Mouse (Mus musculus) Patski (cell line): ENCODE measurements around the gene Slc12a8. TPM values are rescaled to one million over a fixed set of nuclear protein-coding genes. Genes with fewer than 3 reads are reported as not detected.

Experiments
- ATAC-seq: fragments of 100-300 bp; one replicate; pipeline ENCODE4 v1.8.0; 2021
- CTCF ChIA-PET: fragments of 350-600 bp; sonication (Branson Sonifier 250); formaldehyde crosslinking; loops from one replicate; lab custom pipeline; 2022; ENCODE audit warnings: inconsistent platforms; lab: Charles Lee
- POLR2A ChIA-PET: fragments of 350-600 bp; sonication (Branson Sonifier 250); formaldehyde crosslinking; loops from one replicate; lab custom pipeline; 2022; ENCODE audit warnings: antibody characterized with exemption, inconsistent platforms; lab: Charles Lee
- DNase-seq: peaks from one replicate; pipeline ENCODE4 v3.0.0-alpha.2; 2011; ENCODE audit warnings: low read depth, low spot score
- H3K27me3 ChIP-seq: fragments of 371-371 bp; one replicate; pipeline ENCODE4 v1.5.1; 2021
- CTCF ChIP-seq: fragments of 100-300 bp; IDR thresholded peaks from one replicate; pipeline ENCODE4 v1.5.1; 2021
- in situ Hi-C: fragments of 300-500 bp; cut with MboI; formaldehyde crosslinking; loops from 3 replicates; pipeline ENCODE4 v1.11.1; 2018; ENCODE audit warnings: low pct_unique_long_range_greater_than_20kb, mixed read lengths
- polyA plus RNA-seq: library from polyadenylated mRNA; unstranded; gene quantifications from one replicate; pipeline ENCODE4 v1.2.3, GENCODE M21; 2021

Gene Slc12a8
- polyA plus RNA-seq, 1 experiment from 2014 or later: 1.2 TPM

DNA sequence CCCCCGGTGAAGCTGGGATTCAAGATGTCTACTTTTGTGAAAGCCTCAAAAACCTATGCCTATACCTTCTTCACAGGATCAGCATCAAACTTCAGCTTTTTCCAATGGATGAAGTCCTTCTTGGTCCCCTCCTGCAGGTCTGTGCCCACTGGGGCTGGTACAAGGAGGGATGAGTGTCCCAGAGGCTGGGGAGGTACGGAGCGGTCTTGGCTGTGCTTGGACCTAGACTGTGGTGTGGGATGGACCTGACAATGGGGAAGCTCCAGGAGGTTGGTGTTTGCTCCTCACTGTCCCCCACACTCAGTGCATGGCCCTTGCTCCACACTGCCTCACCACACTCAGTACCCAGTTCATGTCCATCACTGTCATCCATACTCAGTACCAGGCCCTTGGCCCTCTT, 141.0 kb downstream of the Slc12a8 start:
- TF ChIP-seq CTCF: no peak
- no peak for DNase-seq
- ChIA-PET POLR2A (no interaction called here), CTCF (no interaction called here)
- in situ Hi-C loops: no loop called here
- no peaks in the 10 kb centered on the region for H3K27me3 ChIP-seq
- ATAC-seq: no peak

DNA sequence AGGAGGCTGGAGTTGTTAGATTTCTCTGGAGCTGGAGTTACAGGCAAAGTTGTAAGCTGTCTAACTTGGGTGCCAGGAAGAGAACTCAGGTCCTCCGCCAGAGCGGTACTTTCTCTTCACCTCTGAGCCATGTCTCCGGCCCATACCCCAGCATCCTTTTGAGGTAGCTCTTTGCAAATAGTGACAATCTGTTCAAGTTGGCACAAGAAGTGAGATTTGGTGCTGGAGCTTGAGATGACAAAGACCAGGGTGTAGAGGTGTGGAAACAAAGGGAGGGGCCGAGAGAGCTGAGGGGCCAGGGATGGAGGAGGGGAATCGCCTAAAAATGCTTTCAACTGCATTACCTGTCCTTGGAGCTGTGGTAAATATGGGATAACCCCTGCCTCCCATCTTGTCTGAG, 142.4 kb downstream of the Slc12a8 start:
- H3K27me3 ChIP-seq: no peaks in the 10 kb centered on the region
- ChIA-PET POLR2A (no interaction called here), CTCF (interaction anchor here (0.8 to 1.8 kb wide), 3 partner anchors 9 to 58 kb away, joined by 3 to 6 read pairs (median 5); no protein-coding TSS in a partner anchor)
- DNase-seq: no peak
- no peak for ATAC-seq
- in situ Hi-C loops: no loop called here
- TF ChIP-seq CTCF: no peak

DNA sequence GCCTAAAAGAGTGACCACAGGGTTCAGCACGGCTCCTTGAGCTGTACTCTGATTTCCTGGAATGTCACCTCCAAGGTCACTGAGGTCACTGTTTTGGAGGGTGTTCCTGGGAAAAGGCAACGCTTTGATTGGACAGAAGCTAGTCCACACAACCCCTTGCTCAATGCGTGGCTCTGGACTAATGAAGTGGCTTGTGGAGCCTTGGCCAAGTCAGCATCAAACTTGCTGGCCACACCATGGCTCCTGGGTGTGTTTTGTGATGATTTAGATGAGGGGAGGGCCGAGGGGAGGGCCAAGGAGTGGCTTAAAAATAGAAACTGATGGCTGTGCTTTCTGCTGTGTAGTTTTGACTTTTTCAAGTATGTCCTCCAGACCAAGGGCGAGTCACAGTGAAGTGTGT, 143.0 kb downstream of the Slc12a8 start:
- TF ChIP-seq CTCF: no peak
- CTCF ChIA-PET: interaction anchor here (1.3 to 1.8 kb wide), 2 partner anchors 8 to 59 kb away, joined by 5 to 6 read pairs; no protein-coding TSS in a partner anchor
- POLR2A ChIA-PET: no interaction called here
- DNase-seq (no peak), ATAC-seq (no peak)
- no peaks in the 10 kb centered on the region for H3K27me3 ChIP-seq
- in situ Hi-C loops: no loop called here

DNA sequence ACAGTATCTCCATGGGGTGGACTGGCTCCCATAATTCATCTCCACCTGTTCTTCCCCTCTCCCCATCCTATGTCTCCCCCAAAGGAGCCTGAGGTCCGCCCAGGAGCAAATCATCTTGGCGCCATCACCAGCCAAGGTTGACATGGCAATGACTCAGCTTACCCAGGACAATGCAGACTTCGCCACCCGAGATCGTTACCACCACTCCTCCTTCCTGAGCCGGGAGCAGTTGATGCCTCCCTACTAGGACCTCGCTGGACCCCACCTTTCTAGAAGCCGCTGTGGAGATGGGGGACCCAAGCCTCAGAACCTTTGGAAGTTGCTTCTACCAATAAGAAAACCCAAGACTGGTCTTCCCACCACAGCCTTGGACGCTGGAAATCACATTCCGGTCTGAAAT, 145.7 kb downstream of the Slc12a8 start:
- in situ Hi-C loops: no loop called here

GRCm38 (mm10) chr16:33666226-33666625, 149.1 kb downstream of the Slc12a8 start:
- ChIA-PET POLR2A (interaction anchor here (0.6 kb wide), 1 partner anchor 254 kb away, joined by 3 read pairs; no protein-coding TSS in a partner anchor), CTCF (interaction anchor here (1.0 kb wide), 2 partner anchors 13 to 106 kb away, joined by 3 read pairs; no protein-coding TSS in a partner anchor)
- no peak for DNase-seq
- no peaks in the 10 kb centered on the region for H3K27me3 ChIP-seq
- ATAC-seq: no peak
- no peak for TF ChIP-seq CTCF
- in situ Hi-C loops: no loop called here

More for the DNA sequence above, 145.7 kb downstream of the Slc12a8 start:
- no peaks in the 10 kb centered on the region for H3K27me3 ChIP-seq
- ChIA-PET POLR2A (no interaction called here), CTCF (interaction anchor here (1.5 kb wide), 1 partner anchor 10 kb away, joined by 4 read pairs; no protein-coding TSS in a partner anchor)
- no peak for TF ChIP-seq CTCF
- DNase-seq (no peak), ATAC-seq (no peak)

DNA sequence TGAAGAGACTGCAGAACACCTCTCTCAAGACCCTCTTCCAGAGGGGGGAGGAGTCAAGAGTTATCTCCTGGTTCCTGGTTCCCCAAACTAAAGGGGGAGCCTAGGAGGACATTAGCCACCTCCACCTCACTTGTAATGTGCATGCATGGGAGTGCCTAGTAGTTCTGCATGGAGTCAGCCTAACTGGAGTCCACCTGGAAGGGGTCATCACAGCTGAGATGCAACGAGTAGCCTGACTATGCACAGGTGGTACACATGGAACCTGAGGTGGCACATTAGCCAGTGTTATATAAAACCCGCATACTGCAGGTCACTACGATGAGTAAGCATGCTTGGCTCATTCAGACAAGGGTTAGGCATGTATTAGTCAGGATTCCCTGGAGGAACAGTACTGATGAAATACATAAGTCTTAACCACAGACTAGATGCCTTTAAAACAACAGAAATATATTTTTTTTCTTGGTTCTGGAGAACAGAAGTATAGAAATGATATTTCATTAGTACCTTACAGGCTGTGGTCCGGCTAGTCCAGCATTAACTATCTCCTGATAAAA, 149.9 kb downstream of the Slc12a8 start:
- ChIA-PET POLR2A (interaction anchor here (0.6 kb wide), 1 partner anchor 255 kb away, joined by 3 read pairs; no protein-coding TSS in a partner anchor), CTCF (interaction anchor here (1.0 to 2.2 kb wide), 3 partner anchors 12 to 107 kb away, joined by 3 to 6 read pairs (median 3); no protein-coding TSS in a partner anchor)
- no peaks in the 10 kb centered on the region for H3K27me3 ChIP-seq
- TF ChIP-seq CTCF: no peak
- DNase-seq: no peak
- in situ Hi-C loops: no loop called here
- no peak for ATAC-seq

GRCm38 (mm10) chr16:33668448-33668847, 151.3 kb downstream of the Slc12a8 start:
- ATAC-seq: no peak
- no peak for TF ChIP-seq CTCF
- ChIA-PET POLR2A (interaction anchor here (0.8 kb wide), 1 partner anchor 62 kb away, joined by 3 read pairs; no protein-coding TSS in a partner anchor), CTCF (interaction anchor here (1.5 to 2.2 kb wide), 3 partner anchors 9 to 23 kb away, joined by 4 to 6 read pairs (median 6); no protein-coding TSS in a partner anchor)
- no peak for DNase-seq
- in situ Hi-C loops: no loop called here
- H3K27me3 ChIP-seq: no peaks in the 10 kb centered on the region

- ATAC-seq (no peak), DNase-seq (no peak)
- ChIA-PET POLR2A (interaction anchor here (0.8 kb wide), 1 partner anchor 63 kb away, joined by 3 read pairs; no protein-coding TSS in a partner anchor), CTCF (interaction anchor here (0.6 to 2.2 kb wide), 4 partner anchors 9 to 24 kb away, joined by 3 to 6 read pairs (median 5); no protein-coding TSS in a partner anchor)
- H3K27me3 ChIP-seq: no peaks in the 10 kb centered on the region
- in situ Hi-C loops: no loop called here
- TF ChIP-seq CTCF: no peak
Measured at GRCm38 (mm10) chr16:33669072-33669471, 151.9 kb downstream of the Slc12a8 start.

DNA sequence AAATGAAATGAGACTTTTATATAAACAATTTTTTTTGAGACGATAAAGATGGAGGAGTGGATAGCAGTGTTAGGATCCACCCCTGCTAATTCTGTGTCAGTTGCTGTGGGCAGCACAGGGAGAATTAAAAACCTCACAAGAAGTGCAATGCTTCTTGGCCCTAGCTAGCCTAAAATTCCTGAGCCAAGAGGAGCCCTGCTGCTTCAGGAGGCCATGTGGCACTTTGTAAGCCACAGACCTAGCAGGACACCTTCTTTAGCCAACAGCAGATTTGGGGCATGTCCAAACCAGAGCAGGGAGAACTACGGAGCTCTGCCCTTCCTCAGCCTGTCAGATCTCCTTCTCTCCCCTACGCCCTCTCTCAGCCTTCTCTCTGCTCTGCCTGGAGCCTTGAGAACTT, 153.2 kb downstream of the Slc12a8 start:
- no peak for TF ChIP-seq CTCF
- no peak for DNase-seq
- in situ Hi-C loops: no loop called here
- H3K27me3 ChIP-seq: no peaks in the 10 kb centered on the region
- CTCF ChIA-PET: no interaction called here
- POLR2A ChIA-PET: no interaction called here
- no peak for ATAC-seq

DNA sequence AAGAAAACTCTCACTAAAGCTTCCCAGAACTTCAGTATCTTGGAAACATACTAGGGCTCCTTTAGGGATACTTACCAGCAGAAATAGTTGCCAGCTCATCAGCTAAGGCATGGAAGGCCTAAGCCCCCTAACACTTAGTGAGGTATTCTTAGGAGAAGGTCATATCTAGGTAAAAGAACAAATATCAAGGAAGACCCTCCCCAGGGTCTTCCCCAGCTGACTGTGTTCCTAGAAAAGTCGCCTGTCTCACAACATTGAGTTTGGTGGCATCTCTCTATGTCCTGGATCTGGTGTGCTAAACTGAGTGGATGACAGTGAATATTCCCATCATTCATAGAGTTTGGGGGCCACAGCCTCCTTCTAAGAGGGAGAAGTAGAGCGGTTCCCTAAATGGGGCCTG, 153.8 kb downstream of the Slc12a8 start:
- no peak for ATAC-seq
- in situ Hi-C loops: no loop called here
- DNase-seq: no peak
- no peak for TF ChIP-seq CTCF
- POLR2A ChIA-PET: no interaction called here
- no peaks in the 10 kb centered on the region for H3K27me3 ChIP-seq
- CTCF ChIA-PET: no interaction called here

DNA sequence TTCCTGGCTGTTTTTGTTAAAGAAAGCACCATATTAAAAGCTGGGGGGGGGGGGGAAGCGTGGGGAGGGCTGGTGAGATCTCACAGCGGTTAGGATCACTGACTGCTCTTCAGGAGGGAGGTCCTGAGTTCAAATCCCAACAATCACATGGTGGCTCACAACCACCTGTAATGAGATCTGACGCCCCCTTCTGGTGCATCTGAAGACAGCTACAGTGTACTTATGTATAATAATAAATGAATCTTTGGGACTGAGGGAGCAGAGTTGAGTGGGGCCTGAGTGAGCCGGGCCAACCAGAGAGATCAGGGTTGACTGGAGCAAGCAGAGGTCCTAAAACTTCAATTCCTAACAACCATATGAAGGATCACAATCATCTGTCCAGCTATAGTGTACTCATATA, 155.1 kb downstream of the Slc12a8 start:
- in situ Hi-C loops: no loop called here
- POLR2A ChIA-PET: no interaction called here
- no peaks in the 10 kb centered on the region for H3K27me3 ChIP-seq
- ATAC-seq (no peak), DNase-seq (no peak)
- CTCF ChIA-PET: interaction anchor here (1.6 kb wide), 1 partner anchor 9 kb away, joined by 4 read pairs; no protein-coding TSS in a partner anchor
- peak; percentile 24 for TF ChIP-seq CTCF
